Mouse (Mus musculus): ENCODE measurements around the gene Il27ra. TPM values are rescaled to one million over a fixed set of nuclear protein-coding genes. Genes with fewer than 3 reads are reported as not detected.

The Il27ra gene
- polyA plus RNA-seq, 1 experiment from 2014 or later = 0.79 TPM

DNA sequence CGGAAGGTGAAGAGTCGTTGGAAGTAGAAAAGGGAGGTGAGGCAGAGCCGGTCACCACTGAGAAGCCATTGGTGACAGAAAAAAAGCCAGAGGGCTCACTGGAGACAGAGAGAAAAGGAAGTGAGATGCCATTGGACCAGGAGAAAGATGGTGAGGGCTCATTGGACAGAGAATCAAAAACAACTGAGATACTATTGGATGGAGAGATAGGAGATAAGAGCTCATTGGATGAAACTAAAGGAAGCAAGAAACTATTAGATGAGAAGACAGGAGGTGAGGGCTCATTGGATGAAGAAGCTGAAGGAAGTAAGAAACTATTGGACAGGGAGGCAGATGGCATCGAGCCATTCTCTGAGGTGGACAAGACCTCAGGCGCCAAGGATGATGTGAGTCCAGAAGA lies 13.1 kb downstream of the Il27ra start:
- Histone ChIP-seq H3K4me2 (ENCODE audit: low read length) (no peak overlapping the region), H3K4me3 (replicated peaks; ENCODE audit: low read length) (no peak overlapping the region), H3K27ac (ENCODE audit: low read length) (no peak overlapping the region), H3K27me3 (replicated peaks; ENCODE audit: control insufficient read depth, insufficient read depth, low read length) (peaks cover 11% of the 10 kb centered on the region), H3K4me1 (replicated peaks; ENCODE audit: control insufficient read depth, insufficient read depth, low read length) (peaks cover 10% of the 10 kb centered on the region; the same call in 1 of the 2 replicates), H3K9me3 (ENCODE audit: control insufficient read depth, low read length) (no peaks in the 10 kb centered on the region), H3K9ac (replicated peaks; ENCODE audit: low read depth, low read length) (no peak overlapping the region), H3K36me3 (ENCODE audit: control insufficient read depth, insufficient read depth) (no peaks in the 10 kb centered on the region)
- 91% methylated on average over 5 of the region's 5 CpGs for WGBS
- no peak for ATAC-seq

GRCm38 (mm10) chr8:84027449-84027848 lies 14.9 kb downstream of the Il27ra start:
- no peak for ATAC-seq
- H3K27me3 ChIP-seq (replicated peaks; ENCODE audit: control insufficient read depth, insufficient read depth, low read length) = peaks cover 11% of the 10 kb centered on the region
- H3K36me3 ChIP-seq (ENCODE audit: control insufficient read depth, insufficient read depth) = no peaks in the 10 kb centered on the region
- H3K27ac ChIP-seq (ENCODE audit: low read length) = no peak overlapping the region
- no peak overlapping the region for H3K4me3 ChIP-seq (replicated peaks; ENCODE audit: low read length)
- no peak overlapping the region for H3K9ac ChIP-seq (replicated peaks; ENCODE audit: low read depth, low read length)
- H3K9me3 ChIP-seq (ENCODE audit: control insufficient read depth, low read length) = no peaks in the 10 kb centered on the region
- H3K4me1 ChIP-seq (replicated peaks; ENCODE audit: control insufficient read depth, insufficient read depth, low read length) = peaks cover 10% of the 10 kb centered on the region; the same call in 1 of the 2 replicates
- WGBS = 9% methylated on average over 10 of the region's 10 CpGs
- H3K4me2 ChIP-seq (ENCODE audit: low read length) = no peak overlapping the region

GRCm38 (mm10) chr8:84025863-84026262 lies 16.5 kb downstream of the Il27ra start:
- under 1% methylated on average over 41 of the region's 41 CpGs for WGBS
- peak; percentile 80 for ATAC-seq
- peak overlapping the region; percentile 73 for H3K4me2 ChIP-seq (ENCODE audit: low read length)
- no peaks in the 10 kb centered on the region for H3K9me3 ChIP-seq (ENCODE audit: control insufficient read depth, low read length)
- H3K27ac ChIP-seq (ENCODE audit: low read length) = no peak overlapping the region
- no peaks in the 10 kb centered on the region for H3K36me3 ChIP-seq (ENCODE audit: control insufficient read depth, insufficient read depth)
- H3K9ac ChIP-seq (replicated peaks; ENCODE audit: low read depth, low read length) = peak overlapping the region; percentile 56
- peaks cover 10% of the 10 kb centered on the region; the same call in 1 of the 2 replicates for H3K4me1 ChIP-seq (replicated peaks; ENCODE audit: control insufficient read depth, insufficient read depth, low read length)
- peak overlapping the region; percentile 47 for H3K4me3 ChIP-seq (replicated peaks; ENCODE audit: low read length)
- peaks cover 11% of the 10 kb centered on the region for H3K27me3 ChIP-seq (replicated peaks; ENCODE audit: control insufficient read depth, insufficient read depth, low read length)

GRCm38 (mm10) chr8:84024171-84024570 lies 18.2 kb downstream of the Il27ra start:
- 17% methylated on average over 10 of the region's 10 CpGs for WGBS

GRCm38 (mm10) chr8:84023631-84024030 lies 18.8 kb downstream of the Il27ra start:
- ATAC-seq = no peak
- no peaks in the 10 kb centered on the region for H3K9me3 ChIP-seq (ENCODE audit: control insufficient read depth, low read length)
- no peaks in the 10 kb centered on the region for H3K36me3 ChIP-seq (ENCODE audit: control insufficient read depth, insufficient read depth)
- no peak overlapping the region for H3K9ac ChIP-seq (replicated peaks; ENCODE audit: low read depth, low read length)
- H3K4me1 ChIP-seq (replicated peaks; ENCODE audit: control insufficient read depth, insufficient read depth, low read length) = peaks cover 10% of the 10 kb centered on the region; the same call in 1 of the 2 replicates
- no peak overlapping the region for H3K4me3 ChIP-seq (replicated peaks; ENCODE audit: low read length)
- H3K27me3 ChIP-seq (replicated peaks; ENCODE audit: control insufficient read depth, insufficient read depth, low read length) = peaks cover 15% of the 10 kb centered on the region
- WGBS = 91% methylated on average over 1 of the region's 1 CpGs
- no peak overlapping the region for H3K27ac ChIP-seq (ENCODE audit: low read length)
- no peak overlapping the region for H3K4me2 ChIP-seq (ENCODE audit: low read length)

More at GRCm38 (mm10) chr8:84024171-84024570, 18.2 kb downstream of the Il27ra start:
- no peak overlapping the region for H3K4me3 ChIP-seq (replicated peaks; ENCODE audit: low read length)
- H3K27me3 ChIP-seq (replicated peaks; ENCODE audit: control insufficient read depth, insufficient read depth, low read length) = peaks cover 15% of the 10 kb centered on the region
- H3K4me2 ChIP-seq (ENCODE audit: low read length) = no peak overlapping the region
- no peak overlapping the region for H3K27ac ChIP-seq (ENCODE audit: low read length)
- no peaks in the 10 kb centered on the region for H3K9me3 ChIP-seq (ENCODE audit: control insufficient read depth, low read length)
- no peaks in the 10 kb centered on the region for H3K36me3 ChIP-seq (ENCODE audit: control insufficient read depth, insufficient read depth)
- no peak overlapping the region for H3K9ac ChIP-seq (replicated peaks; ENCODE audit: low read depth, low read length)
- no peak for ATAC-seq
- H3K4me1 ChIP-seq (replicated peaks; ENCODE audit: control insufficient read depth, insufficient read depth, low read length) = peaks cover 10% of the 10 kb centered on the region; the same call in 1 of the 2 replicates

GRCm38 (mm10) chr8:84023085-84023484 lies 19.3 kb downstream of the Il27ra start:
- Histone ChIP-seq H3K4me3 (replicated peaks; ENCODE audit: low read length) (no peak overlapping the region), H3K4me2 (ENCODE audit: low read length) (no peak overlapping the region), H3K9me3 (ENCODE audit: control insufficient read depth, low read length) (no peaks in the 10 kb centered on the region), H3K27ac (ENCODE audit: low read length) (no peak overlapping the region), H3K4me1 (replicated peaks; ENCODE audit: control insufficient read depth, insufficient read depth, low read length) (peaks cover 10% of the 10 kb centered on the region; the same call in 1 of the 2 replicates), H3K9ac (replicated peaks; ENCODE audit: low read depth, low read length) (no peak overlapping the region), H3K36me3 (ENCODE audit: control insufficient read depth, insufficient read depth) (no peaks in the 10 kb centered on the region), H3K27me3 (replicated peaks; ENCODE audit: control insufficient read depth, insufficient read depth, low read length) (peaks cover 15% of the 10 kb centered on the region)
- WGBS = 62% methylated on average over 5 of the region's 5 CpGs
- no peak for ATAC-seq

GRCm38 (mm10) chr8:84021569-84021968 lies 20.8 kb downstream of the Il27ra start:
- 52% methylated on average over 12 of the region's 12 CpGs for WGBS
- Histone ChIP-seq H3K4me2 (ENCODE audit: low read length) (no peak overlapping the region), H3K27me3 (replicated peaks; ENCODE audit: control insufficient read depth, insufficient read depth, low read length) (peaks cover 6% of the 10 kb centered on the region), H3K36me3 (ENCODE audit: control insufficient read depth, insufficient read depth) (no peaks in the 10 kb centered on the region), H3K9ac (replicated peaks; ENCODE audit: low read depth, low read length) (no peak overlapping the region), H3K4me3 (replicated peaks; ENCODE audit: low read length) (no peak overlapping the region), H3K27ac (ENCODE audit: low read length) (no peak overlapping the region), H3K4me1 (replicated peaks; ENCODE audit: control insufficient read depth, insufficient read depth, low read length) (peaks cover 10% of the 10 kb centered on the region; the same call in 1 of the 2 replicates), H3K9me3 (ENCODE audit: control insufficient read depth, low read length) (no peaks in the 10 kb centered on the region)
- ATAC-seq = no peak

GRCm38 (mm10) chr8:84021096-84021495 lies 21.3 kb downstream of the Il27ra start, which contains the start of gene Palm3:
Palm3 (plus strand) TSS chr8:84021471.
- Histone ChIP-seq H3K4me2 (ENCODE audit: low read length) (no peak within 1 kb of the TSS), H3K36me3 (ENCODE audit: control insufficient read depth, insufficient read depth) (no peaks in the 10 kb centered on the region), H3K27ac (ENCODE audit: low read length) (no peak within 1 kb of the TSS), H3K4me3 (replicated peaks; ENCODE audit: low read length) (no peak within 1 kb of the TSS), H3K9ac (replicated peaks; ENCODE audit: low read depth, low read length) (no peak within 1 kb of the TSS), H3K9me3 (ENCODE audit: control insufficient read depth, low read length) (no peaks in the 10 kb centered on the region), H3K27me3 (replicated peaks; ENCODE audit: control insufficient read depth, insufficient read depth, low read length) (peaks cover 3% of the 10 kb centered on the region; the same call in 1 of the 2 replicates), H3K4me1 (replicated peaks; ENCODE audit: control insufficient read depth, insufficient read depth, low read length) (peaks cover 6% of the 10 kb centered on the region; the same call in 1 of the 2 replicates)
- ATAC-seq = no peak
- 13% methylated on average over 18 of the region's 18 CpGs for WGBS

- Histone ChIP-seq H3K4me3 (replicated peaks; ENCODE audit: low read length) (no peak overlapping the region), H3K27ac (ENCODE audit: low read length) (no peak overlapping the region), H3K36me3 (ENCODE audit: control insufficient read depth, insufficient read depth) (no peaks in the 10 kb centered on the region), H3K27me3 (replicated peaks; ENCODE audit: control insufficient read depth, insufficient read depth, low read length) (peaks cover 3% of the 10 kb centered on the region; the same call in 1 of the 2 replicates), H3K4me1 (replicated peaks; ENCODE audit: control insufficient read depth, insufficient read depth, low read length) (no peaks in the 10 kb centered on the region), H3K9me3 (ENCODE audit: control insufficient read depth, low read length) (no peaks in the 10 kb centered on the region), H3K9ac (replicated peaks; ENCODE audit: low read depth, low read length) (no peak overlapping the region), H3K4me2 (ENCODE audit: low read length) (no peak overlapping the region)
- ATAC-seq = no peak
- 81% methylated on average over 9 of the region's 9 CpGs for WGBS
Observed at GRCm38 (mm10) chr8:84019738-84020137, 22.7 kb downstream of the Il27ra start.

- H3K9ac ChIP-seq (replicated peaks; ENCODE audit: low read depth, low read length) = no peak overlapping the region
- H3K27me3 ChIP-seq (replicated peaks; ENCODE audit: control insufficient read depth, insufficient read depth, low read length) = peaks cover 22% of the 10 kb centered on the region
- H3K4me3 ChIP-seq (replicated peaks; ENCODE audit: low read length) = no peak overlapping the region
- no peaks in the 10 kb centered on the region for H3K36me3 ChIP-seq (ENCODE audit: control insufficient read depth, insufficient read depth)
- no peak overlapping the region for H3K4me2 ChIP-seq (ENCODE audit: low read length)
- ATAC-seq = no peak
- no peak overlapping the region for H3K27ac ChIP-seq (ENCODE audit: low read length)
- H3K4me1 ChIP-seq (replicated peaks; ENCODE audit: control insufficient read depth, insufficient read depth, low read length) = peaks cover 16% of the 10 kb centered on the region
- WGBS = 93% methylated on average over 5 of the region's 5 CpGs
- no peaks in the 10 kb centered on the region for H3K9me3 ChIP-seq (ENCODE audit: control insufficient read depth, low read length)
Observed at GRCm38 (mm10) chr8:84015833-84016232, 26.6 kb downstream of the Il27ra start.

Measured in forebrain, embryonic 16.5 days (tissue).